Mouse (Mus musculus) cerebellum, adult 11 months (tissue): ENCODE measurements around the gene Ttc33.
A peak's percentile ranks its signal among the peaks of the same experiment; 100 is the strongest.

Experiments used
- DNase-seq: peaks from one replicate; pipeline ENCODE4 v3.0.0; 2022

The Ttc33 gene

GRCm38 (mm10) chr15:5242241-5243035 is 57.1 kb downstream of the Ttc33 start:
- no peak for DNase-seq

- no peak for DNase-seq
These were observed 58.0 kb downstream of the Ttc33 start for GRCm38 (mm10) chr15:5243036-5243958.

- DNase-seq, result peak; percentile 41
These were observed 58.9 kb downstream of the Ttc33 start, which contains the start of gene Ptger4 for GRCm38 (mm10) chr15:5243959-5244905. Ptger4 (minus strand) TSS chr15:5244187.

DNA sequence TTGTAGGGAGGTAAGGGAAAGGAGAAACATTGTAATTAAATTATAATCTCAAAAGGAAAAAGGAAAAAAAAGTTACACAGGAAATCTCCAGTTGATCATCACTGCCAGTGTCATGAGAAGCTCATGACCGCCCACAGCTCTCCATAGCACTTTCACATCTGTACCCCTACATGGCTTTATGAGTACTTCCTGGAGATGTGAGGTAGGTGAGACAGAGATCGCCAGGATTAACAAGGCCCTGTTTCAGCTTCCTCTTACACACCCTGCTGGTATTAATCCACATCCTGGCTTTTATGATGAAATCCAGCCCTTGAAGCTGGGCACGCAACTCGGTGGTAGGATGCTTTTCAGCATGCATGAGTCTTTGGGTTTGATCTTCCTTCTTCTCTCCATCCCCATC is 64.9 kb downstream of the Ttc33 start:
- no peak for DNase-seq

DNA sequence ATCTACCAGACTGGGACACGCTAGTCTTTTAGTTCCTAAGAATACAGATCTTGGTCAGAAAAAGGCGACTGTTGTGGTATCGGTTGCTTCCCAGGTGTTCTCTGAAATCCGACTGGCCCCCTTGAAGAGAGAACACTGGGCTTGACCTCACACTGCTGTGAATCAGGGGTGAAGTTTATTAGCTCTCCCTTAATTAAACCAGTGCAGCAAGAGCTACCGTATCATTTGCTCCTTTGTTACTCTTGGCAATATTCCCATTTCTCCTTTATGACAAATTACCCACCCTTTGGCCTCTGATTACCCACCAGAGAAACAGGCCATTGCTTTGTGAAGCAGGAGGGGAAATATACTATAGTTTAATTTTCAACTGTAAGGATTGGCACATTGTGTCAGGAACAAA is 74.9 kb downstream of the Ttc33 start:
- DNase-seq, result no peak

- DNase-seq, result no peak
These were observed 75.7 kb downstream of the Ttc33 start for GRCm38 (mm10) chr15:5261004-5261403.

DNA sequence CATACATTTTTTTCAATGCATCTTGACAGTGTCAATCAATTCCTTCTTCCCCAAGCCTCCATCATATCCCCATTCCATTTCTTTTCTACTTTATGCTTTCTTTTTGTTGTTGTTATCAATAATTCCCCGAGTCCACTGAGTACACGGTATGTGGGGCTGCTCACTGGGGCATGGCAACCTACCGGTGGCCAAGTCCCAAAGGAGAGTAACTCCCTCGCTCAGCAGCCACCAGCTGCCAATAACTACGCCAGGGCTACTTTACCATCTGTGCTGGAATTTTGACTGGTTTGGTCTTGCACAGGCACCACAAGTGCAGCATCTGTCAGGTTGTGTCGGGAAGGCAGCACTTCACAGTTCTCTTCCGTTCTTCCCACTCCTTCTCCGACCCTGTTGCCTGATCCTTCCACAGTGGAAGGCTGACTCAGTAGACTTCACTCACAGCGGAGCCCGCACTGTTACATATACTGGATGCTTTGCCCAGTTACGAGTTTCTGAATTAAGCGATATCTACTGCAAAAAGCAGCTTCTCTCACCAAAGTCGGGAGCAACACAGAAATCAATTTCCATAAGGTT is 76.9 kb downstream of the Ttc33 start:
- DNase-seq, result no peak

DNA sequence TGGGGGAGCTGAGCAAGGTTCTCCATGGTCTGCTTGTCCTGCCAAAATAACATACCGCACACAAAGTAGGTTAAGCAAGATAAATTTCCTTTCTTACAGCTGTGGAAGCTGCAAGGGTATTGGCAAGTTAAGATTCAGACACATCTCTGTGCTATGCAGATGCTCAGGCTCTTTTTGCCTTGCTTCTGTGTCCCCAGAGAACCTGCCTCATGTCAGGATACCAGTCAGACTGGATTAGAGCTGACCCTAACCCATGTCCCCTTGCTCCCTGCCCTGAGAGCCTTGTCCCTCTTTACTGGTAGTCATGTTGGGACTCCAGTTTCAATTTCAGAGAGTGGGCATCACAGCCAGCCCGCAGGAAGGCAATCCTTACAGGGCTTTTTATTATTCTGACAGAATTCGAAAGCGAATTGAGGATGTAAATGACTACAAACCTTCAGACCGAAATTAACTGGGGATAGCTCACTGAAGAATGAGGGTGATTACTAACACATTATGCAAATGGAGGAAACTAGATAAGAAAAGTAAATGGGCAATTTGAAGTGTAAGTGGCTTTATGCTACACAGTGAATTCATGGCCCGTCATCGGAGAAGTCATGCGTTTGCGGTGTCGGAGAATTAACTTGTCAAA is 77.7 kb downstream of the Ttc33 start:
- no peak for DNase-seq

- DNase-seq, result no peak
These were observed 80.8 kb downstream of the Ttc33 start for GRCm38 (mm10) chr15:5266095-5266494.
